Mouse (Mus musculus) spleen, adult 12 weeks (tissue): Measurements from ENCODE around the gene Srrt.

Experiments used
- DNase-seq: peaks from one replicate; pipeline ENCODE4 v3.0.0; 2022; ENCODE audit warnings: low spot score

Gene Srrt

DNA sequence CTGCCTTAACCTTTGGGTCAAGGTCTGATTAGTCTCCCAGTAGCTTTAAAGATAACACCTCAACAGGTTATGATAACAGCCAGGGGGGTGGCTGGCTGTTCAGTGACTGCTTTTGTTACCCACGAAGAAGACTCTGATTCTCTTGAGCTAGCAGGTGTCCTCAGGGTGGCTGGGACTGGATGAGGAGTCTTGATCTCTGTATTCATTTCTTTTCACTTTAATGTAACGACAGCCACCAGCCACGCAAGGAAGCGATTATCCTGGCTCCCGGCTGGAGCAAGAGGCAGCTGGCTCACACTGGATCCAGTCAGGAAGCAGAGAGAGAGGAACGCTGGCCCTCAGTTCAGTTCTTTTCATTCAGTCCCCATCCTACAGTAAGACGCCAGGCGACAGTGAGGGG is 29.7 kb upstream of the Srrt start:
- DNase-seq, result no peak

- no peak for DNase-seq
Measured at GRCm38 (mm10) chr5:137335066-137335465, 27.6 kb upstream of the Srrt start.

DNA sequence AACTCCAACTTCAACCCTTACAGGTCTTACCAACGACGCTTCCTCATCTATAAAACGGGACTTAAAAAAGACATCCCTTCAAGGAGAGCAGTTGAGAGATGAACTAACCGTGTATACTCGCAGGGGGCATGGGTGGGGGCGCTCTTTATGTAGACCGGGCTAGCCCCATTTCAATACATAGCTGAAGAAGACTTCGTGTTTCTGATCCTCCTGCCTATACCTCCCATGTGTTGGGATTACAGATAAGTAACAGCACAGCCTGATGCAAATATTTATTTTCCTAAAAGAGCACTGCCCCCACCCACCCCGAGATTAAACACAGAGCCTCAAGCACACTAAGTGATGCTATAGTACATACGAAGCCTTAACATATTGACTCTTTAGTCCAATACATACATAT is 26.8 kb upstream of the Srrt start:
- no peak for DNase-seq

DNA sequence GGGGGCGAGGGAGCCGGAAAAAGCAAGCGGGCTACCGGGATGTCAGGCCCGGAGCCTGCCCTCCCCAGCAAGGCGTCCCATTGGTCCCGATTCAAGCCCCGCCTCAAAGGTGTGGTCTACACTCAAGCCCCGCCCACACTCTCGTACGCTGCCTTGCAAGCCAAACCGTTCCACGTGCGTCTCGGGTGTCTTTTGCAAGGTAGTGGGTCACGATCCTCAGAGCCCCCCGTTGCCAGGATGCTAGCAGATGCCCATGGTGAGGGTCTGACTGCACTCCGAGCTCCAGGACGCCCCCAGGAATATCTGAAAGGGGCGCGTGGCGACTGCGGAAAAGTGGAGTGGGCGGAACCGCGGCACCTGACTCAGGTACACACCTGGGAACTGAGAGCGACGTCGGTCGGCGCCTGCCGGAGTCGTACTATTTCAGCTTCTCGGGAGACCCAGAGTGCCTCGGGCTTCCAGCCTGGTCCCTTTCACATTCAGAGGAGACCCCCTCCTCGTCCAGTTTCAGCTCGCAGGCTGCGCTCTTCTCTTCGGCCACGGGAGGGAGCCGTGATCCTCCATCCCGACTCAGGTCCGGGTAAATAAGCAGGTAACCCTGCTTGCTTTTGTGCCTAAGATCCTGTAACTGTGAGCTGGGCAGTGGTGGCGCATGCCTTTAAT is 26.2 kb upstream of the Srrt start, which contains the start of gene Slc12a9:
Gene Slc12a9 (minus strand): TSS at position 86 of the 663 bp plus-strand sequence.
- peak; percentile 85 for DNase-seq

- no peak for DNase-seq
Measured at GRCm38 (mm10) chr5:137332857-137333511, 25.5 kb upstream of the Srrt start.

GRCm38 (mm10) chr5:137330910-137331309 is 23.4 kb upstream of the Srrt start:
- no peak for DNase-seq

DNA sequence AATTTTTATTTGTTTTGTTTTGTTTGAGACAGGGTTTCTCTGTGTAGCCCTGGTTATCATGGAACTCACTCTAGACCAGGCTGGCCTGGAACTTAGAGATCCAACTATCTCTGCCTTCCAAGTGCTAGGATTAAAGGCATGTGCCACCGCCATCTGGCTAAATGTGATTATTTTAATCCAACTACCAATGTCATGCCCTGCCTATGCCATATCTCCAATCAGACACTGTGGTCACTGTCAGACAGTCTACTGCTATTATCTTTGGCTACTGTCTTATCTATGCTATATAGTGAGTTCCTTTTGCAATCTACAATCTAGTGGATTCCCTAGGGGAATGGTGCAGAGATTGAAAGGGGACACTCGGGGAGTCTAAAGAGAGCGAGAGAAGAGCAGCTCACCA is 13.5 kb upstream of the Srrt start:
- no peak for DNase-seq

GRCm38 (mm10) chr5:137318570-137318969 is 11.1 kb upstream of the Srrt start:
- no peak for DNase-seq

DNA sequence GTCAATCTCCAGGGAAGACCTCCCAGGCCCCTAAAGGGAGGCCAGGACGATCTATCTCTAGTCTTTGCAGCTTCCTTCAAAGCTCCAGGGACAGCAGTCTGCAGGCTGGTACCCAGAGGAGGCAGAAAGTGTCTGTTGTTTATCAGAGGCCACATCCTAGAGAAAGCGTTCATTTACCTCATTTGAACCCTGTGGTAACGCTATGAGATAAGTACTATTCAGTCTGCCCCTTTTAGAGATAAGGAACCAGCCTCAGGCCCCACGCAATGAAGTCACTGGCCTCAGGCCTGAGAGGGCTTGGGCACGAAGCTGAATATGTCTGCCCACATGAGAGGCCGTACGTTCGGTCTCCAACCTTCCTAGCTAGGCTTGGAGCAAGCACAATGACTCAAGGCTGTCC is 9.9 kb upstream of the Srrt start:
- DNase-seq, result no peak

GRCm38 (mm10) chr5:137315084-137315903 is 7.8 kb upstream of the Srrt start:
- DNase-seq, result no peak

GRCm38 (mm10) chr5:137314193-137315083 is 7.0 kb upstream of the Srrt start, which contains the start of gene Trip6:
Gene Trip6, minus strand, starts transcription at chr5:137314404.
- DNase-seq, result no peak

GRCm38 (mm10) chr5:137313466-137314192 is 6.2 kb upstream of the Srrt start:
- DNase-seq, result no peak

GRCm38 (mm10) chr5:137308356-137308755 is 882 bp upstream of the Srrt start:
- no peak for DNase-seq

GRCm38 (mm10) chr5:137306439-137307005 is 952 bp downstream of the Srrt start:
- no peak for DNase-seq

- no peak for DNase-seq
Measured at GRCm38 (mm10) chr5:137305822-137306221, 1.7 kb downstream of the Srrt start.

GRCm38 (mm10) chr5:137304816-137305215 is 2.7 kb downstream of the Srrt start:
- DNase-seq, result no peak

GRCm38 (mm10) chr5:137304165-137304564 is 3.3 kb downstream of the Srrt start:
- DNase-seq, result no peak

DNA sequence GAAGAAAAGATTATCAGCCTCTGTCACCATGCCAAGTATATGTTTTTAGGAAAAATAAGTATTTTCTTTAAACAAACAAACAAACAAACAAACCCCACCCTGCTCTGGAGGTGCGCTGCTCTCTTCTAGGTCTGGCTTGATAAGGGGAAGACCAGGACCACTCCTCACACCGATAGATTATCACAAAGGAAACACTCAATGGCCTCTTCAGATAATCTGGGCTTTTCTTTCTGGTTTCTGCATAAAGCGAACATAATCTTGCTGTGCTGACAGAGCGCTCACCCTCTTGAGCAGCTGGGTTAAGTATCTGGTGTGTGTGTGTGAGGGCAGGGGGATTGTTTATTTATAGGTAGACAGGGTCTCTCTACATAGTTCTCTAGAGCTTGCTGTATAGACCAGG is 3.9 kb downstream of the Srrt start:
- no peak for DNase-seq

DNA sequence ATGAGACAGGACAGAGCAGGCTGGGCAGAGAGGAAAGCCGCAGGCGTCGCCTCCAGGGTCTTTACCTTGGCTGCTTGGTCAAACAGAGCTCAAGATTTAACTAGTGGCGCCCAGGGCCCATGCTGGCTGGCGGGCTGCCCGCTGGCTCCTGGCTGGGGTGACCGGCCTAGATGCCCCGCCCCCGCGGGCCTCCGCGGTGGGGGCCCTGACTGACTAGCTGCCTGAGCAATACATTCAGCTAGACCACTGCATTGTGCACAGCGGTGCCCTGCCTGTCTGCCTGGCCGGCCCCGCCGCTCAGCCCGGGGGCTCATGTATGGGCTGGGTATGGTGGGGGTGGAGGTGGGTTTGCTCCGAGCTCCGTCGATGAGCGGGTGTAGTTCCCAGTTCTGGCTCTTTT is 6.2 kb downstream of the Srrt start:
- no peak for DNase-seq

- no peak for DNase-seq
Measured at GRCm38 (mm10) chr5:137299240-137299639, 8.2 kb downstream of the Srrt start.

GRCm38 (mm10) chr5:137297126-137297525 is 10.3 kb downstream of the Srrt start:
- no peak for DNase-seq
